Mouse (Mus musculus) spleen, postnatal 14 days (tissue): ENCODE results near the gene Ercc6l.

Experiments used
- DNase-seq, 2 experiments: peaks; one replicate each; pipeline ENCODE4 v3.0.0; 2021 to 2022; ENCODE audit warnings: low spot score in 2 of 2

Ercc6l gene

DNA sequence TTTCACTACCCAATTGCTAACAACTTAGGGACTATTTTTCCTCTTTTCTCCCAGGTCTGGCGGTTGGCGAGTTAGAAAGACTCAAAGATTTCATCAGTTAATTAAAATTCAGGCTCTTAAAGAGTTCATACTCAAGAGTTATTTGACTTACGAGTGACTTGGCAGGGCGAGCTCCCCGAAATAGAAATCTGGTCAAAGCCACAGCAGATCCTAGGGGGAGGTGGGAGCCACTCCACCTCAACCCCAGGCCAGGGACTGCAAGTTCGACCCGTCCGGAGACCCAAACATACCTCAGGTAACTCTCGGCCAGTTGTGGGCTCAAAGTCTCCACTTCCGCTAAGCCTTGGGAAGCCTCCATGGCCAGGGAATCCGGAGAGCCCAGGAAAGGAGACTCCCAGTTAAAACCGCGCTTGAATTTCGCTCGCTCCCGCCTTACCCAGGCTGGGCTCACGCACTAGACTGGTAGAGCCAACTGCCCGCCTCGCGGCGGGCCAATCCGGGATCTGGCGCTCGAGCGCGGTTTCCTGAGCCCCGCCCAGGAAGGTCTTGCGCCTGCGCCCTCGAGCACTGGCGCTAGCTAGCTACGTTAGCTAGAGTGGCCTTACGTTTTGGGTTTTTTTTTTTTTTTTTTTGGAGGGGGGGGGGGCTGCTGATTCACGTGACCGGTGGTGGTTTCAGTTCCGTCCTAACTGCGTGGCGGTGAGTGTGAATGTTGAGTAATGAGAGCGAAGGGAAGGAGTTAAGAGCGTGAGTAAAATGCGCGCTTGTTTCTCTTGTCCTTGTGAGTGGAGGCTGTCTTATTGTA lies at the start of gene Ercc6l:
TSS of gene Ercc6l (minus strand) at position 474 of the 805 bp plus-strand sequence.
- DNase-seq, result peak; percentile 80 to 84

DNA sequence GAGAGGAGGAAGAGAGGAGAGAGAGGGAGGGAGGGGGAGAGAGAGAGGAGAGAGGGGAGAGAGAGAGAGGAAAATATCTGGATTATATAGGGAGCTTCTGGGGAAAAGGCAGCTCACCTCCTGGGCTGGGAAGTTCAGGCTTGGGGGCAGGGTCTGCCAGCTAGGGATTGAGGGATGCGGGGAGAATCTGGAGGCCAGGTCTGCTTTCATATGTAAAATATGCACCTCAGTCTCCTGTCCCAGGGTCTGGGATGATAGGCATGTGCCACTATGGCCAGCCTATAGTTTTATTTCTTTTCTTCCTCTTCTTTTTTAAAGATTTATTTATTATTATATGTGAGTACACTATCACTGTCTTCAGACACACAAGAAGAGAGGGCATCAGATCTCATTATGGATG lies 33.9 kb upstream of the Ercc6l start:
- no peak for DNase-seq

DNA sequence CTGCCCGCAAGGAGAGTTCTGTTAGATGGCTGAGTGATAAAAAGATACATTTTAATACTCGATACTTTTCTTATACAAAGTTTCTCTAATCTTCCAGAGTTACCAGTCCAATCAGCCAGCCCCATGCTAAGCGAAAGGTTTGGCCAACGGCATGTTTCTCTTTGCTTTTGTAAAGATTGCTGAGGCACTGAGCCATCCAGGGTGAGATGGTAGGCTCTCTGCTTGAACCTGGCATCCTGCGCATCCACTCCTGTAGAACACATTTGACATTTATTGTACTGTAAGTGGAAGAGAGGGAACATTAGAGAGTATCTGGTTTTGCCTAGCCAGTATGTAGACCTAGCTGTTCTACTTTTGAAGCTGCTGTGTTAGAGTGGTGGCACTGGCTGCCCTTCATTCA lies 32.7 kb upstream of the Ercc6l start:
- DNase-seq, result no peak

DNA sequence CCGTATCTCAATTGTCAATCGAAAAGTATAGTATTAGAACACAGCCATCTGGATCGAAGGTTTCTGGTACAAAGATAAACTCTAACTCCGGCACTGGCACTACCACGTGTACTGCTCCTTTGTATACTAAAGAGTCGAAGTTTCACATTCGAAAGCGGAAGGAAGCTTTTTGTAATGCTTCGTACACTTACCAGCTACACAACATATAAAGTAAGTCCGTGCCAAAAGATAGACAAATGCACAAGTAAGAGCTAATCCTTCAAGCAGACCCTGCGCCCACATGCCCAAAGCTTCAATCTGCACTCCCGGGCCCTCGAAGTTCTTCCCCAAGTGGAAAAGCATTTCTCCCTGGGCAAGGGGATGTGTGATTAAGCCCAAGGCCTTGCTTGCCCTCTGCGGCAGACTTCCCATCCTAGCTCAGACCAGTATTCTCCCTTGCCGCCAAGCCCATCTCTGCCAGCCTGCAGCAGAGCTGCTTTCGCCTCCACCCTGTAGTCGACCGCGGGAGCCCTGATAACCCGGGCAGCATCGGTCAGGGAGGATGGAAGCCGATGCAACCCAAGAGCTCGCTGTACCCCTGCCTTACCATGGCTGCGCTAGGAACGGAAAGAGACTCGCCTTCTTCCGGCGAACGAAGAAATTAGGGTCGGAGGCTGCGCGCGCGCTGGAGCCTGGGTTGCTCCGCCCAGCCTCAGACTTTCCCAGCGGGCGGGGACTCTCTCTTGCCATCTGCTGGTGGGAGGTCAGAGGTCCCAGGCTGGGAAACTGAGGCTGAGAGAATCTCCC lies 32.0 kb upstream of the Ercc6l start, which contains the start of gene Rps4x:
TSS of gene Rps4x (minus strand) at position 683 of the 786 bp plus-strand sequence.
- DNase-seq, result peak; percentile 56 to 68

DNA sequence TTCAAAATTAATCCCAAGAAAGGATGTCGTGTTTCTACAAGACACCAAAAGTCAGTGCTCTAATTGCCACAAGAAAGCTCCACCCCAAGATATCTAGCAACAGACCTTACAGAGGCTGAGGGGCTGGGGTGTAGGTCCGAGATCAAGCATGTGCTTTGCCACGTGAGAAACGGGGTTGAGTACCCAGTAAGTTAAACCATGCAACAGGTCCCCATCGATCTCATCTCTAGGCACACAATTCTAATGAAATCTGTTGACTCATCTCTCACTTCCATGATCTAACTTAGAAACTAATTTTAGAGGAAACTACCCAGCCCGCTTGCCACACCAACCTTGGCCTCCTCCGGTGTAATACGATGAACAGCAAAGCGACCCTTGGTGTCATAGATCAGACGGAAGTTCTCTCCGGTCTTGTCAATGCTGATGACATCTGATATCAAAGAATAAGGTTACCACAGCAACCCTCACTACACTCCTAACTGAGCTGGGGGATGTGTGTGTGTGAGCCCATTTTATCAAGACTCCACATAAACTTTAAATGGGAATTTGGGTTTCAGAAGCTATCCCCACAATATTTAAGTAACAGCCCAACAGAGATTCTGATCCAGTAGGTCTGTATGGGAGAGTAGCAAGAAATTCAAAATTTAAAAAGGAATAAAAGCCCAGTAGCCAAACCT lies 30.3 kb upstream of the Ercc6l start:
- no peak for DNase-seq

DNA sequence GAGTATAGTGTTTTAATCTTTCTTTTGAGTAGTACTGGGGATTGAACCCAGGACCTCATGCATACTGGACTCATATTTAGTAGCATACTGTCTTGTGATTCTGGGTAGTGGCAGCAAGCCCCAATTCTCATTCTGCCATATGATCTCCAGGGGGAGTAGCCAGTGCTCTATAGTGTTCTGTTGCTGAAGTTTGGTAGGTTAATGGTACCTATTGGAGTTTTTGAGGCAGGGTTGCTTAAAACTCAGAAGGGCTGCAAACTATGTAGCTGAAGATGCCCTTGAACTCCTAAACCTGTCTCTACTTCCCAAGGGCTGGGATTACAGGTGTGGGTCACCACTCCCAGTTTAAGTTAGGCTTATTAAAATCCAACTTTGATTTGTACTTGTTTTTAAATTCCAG lies 25.7 kb upstream of the Ercc6l start:
- DNase-seq, result no peak

DNA sequence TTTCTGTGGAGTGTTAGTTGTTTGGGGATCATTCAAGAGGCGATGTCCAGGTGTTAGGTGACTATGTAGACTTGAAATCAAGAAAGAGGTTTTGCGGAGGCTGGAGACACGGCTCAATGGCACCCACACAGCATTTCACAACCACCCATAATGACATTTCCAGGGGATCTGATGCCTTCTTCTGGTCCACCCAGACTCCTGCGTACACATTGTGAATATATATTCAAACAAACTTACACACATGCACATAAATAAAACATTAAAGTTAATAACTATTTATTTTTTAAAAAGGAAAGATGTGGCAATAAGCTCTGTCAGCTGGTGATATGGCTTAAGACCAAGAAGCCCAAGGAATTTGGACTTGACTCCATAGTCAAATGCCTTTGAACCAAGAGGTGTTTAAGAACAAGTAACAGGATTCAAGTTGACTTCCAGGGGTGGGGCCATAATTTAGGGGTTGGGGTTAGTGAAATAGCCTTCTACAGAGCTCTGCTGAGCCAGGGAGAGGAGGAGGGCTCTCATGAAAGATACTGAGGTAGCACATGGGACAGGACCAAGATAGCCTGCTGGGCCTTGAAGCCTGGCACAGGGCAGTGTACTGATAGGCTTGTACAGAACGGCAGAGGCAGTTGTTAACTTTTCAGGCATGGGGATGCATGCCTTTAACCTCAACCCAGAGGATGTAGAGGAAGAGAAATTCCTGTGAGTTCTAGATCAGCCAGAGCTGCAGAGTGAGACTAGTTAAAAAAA lies 18.8 kb upstream of the Ercc6l start:
- DNase-seq, result no peak

DNA sequence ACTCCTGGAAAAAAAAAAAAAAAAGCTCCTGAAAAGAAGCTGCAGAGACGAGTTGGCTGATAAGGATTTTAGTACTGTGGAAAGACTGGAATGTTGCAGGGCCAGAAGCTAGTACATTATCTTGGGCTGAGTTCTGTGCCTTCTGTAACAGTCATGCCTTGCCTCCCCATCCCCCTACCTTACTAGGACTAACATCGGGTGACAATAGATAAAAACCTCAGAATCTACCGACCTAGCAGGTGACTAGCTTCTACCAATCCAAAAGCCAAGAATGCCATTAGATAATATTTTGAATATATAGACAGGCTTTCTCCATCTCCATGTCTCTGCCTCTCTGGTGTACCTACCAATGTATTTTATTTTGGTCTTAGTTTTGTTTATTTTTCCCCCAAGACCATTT lies 14.0 kb upstream of the Ercc6l start:
- no peak for DNase-seq

DNA sequence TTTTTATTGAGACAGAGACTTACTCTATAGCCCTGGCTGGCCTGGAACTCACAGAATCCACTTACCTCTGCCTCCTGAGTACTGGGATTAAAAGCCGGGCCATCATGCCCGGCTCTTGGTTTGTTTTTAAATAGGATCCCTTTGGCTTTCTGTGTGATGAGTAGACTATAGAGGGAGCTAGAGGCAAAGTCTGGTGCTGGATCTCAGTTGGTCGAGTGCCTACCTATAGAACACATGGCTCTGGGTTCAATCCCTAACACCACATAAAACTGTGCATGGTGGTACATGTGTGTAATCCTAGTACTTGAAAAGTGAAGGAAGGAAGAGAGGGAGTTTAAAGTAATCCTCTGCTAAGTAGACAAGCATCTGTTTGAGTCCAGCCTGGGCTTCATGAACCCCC lies 13.2 kb upstream of the Ercc6l start:
- DNase-seq, result no peak

DNA sequence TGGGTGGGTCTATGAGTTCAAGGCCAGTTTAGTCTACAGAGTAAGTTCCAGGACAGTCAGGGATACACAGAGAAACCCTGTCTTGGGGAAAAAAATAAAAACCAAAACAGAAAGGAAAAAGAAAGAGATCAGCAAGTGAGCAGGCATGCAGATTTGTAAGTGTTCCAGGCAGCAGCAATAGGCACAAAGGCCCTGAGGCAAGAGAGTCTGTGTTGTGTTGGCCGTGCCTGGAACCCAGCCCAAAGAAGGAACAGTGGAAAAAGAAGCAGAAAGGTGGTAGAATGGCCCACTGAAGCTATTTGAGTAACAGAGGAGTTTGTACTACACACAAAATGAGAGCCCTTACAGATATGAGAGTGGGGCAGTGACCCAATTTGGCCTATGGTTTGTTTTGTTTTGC lies 12.8 kb upstream of the Ercc6l start:
- no peak for DNase-seq

DNA sequence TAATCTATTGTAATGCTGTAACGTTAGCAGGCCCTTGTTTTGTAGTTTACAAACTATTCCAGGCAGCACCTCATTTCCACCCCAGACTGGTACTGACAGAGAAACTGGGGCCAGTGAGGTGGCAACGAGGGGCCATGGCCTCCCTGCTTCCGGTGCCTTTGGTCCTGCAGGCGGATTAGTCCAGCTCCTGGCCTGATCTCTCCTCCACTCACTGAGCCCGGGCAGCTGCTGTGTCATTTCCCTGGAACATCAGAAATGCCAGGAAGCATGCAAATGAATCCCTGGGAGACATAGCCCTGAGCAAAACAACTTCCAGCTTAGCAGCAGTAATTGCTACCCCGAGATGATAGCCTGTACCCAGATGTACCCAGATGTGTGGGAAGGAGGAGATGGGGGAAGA lies 10.1 kb upstream of the Ercc6l start:
- no peak for DNase-seq

DNA sequence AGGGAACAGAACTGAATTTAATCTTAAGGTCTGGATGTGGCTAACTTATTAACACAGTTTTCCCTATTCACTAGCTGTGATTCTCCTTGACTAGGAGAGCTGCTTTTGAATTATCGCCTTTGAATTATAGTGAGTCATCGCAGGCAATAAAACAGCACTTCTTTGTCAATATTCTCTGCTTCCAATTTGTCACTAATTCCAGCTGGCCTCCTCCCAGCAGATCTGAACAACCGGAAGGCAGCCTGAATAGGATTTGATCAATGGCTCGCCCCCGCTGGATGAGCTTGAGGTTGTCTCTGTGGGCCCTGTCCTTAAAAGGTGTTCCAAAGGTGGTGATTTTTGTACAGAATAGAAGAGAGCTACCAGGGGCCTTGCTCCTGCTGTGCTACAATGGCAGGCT lies 9.6 kb upstream of the Ercc6l start:
- no peak for DNase-seq

DNA sequence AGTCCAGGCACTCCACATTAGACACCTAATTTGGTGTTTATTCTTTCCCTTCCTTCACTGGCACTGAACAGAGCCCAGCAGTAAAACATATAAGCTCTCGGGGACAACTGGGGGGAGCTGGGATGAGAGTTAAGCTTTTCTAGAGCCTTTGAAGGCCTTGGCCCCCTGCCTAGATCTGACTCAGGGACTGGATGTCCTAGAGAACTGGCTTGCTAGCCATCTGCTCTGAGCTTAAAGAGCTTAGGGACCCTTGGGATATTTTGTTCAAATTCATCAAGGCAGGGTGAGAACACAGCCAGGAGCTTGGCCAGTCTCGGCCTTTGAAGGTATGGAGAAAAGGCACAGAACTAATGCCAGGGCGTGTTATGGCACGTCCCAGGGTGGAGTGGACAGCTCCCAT lies 6.6 kb upstream of the Ercc6l start:
- DNase-seq, result no peak

DNA sequence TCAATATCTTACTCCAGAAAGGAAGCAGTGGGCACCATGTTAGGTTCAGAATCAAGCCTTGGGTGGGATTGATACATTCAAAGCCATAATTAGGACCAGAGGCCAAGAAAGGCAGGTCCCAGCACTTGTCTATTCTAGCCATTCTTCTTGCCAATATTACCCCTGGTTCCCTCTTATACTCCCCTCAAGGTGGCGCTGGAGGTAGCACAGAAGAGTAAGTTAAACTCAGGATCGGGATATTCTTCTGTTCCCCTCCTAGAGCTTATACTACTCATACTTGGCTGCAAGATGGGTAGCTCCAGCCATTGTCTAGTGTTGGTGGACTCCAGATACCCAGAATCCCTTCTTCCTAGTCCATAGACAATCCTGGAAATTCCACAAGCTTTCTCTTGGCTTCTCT lies 6.2 kb upstream of the Ercc6l start:
- DNase-seq, result no peak

DNA sequence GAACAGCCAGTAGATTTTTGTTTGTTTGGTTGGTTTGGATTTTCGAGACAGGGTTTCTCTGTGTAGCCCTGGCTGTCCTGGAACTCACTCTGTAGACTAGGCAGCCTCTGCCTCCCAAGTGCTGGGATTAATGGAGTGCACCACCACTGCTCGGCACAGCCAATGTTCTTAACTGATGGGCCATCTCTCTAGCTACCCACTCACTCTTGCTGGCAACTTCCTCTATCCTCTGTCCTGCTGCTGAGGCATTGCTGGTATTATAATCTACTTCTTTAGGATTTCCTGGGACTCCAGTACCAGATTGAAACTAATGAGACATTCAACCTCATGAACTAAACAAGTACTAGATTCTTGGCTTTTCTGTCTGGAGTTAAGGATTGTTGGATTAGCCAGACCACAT lies 3.6 kb upstream of the Ercc6l start:
- DNase-seq, result no peak

DNA sequence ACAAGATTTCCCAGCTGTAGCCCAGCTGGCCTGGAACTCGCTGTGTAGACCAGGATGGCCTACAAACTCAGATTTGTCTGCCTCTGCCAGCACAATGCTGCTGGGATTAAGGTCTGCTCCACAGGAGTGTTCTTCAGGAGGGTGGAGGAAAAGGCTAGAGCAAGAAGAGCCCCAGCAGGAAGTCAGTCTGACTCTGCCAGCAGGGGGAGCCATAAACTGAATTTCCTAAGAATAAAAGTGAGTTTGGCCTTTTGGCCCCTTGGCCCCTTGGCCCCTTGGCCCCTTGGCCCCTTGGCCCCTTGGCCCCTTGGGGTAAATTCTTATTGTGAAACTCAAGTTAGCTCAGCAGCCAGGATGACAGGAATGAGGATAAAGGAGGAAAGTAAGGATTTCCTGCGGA lies 2.9 kb upstream of the Ercc6l start:
- DNase-seq, result peak; percentile 7 to 32

DNA sequence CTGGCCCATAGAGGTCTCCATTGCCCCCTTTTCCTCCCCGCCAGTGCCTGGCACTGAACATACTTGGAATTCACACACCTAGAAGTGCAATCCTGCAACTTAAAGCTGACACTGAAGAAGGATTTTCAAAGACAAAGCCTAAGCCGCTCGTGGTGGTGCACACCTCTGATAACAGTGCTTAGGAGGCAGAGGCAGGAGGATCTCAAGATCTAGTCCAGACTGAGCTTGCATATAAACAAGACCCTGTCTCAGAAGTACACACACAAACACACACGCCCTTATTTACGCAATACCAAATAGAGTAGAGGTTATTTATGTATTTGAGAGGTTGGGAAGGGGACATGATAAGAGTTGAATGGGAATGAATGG lies 516 bp upstream of the Ercc6l start:
- DNase-seq, result no peak

DNA sequence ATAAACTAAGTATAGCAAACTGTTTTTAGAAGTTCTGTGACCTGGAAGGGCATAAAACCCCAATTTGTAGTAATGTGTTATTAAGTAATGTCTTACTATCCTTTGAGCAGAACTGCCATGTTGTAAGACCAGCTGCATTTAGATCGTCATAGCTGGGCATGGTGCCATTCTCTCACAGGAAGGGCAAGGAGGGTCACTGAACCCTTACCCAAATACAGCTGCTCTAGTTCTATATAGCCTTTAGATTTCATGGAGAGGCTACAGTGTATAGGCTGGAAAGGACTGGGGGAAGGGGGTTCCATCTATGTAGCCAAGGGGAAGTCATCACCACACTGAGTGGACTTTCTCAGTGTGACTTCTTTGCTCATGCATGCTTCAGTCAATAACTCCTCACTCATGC lies 15.7 kb downstream of the Ercc6l start:
- no peak for DNase-seq

DNA sequence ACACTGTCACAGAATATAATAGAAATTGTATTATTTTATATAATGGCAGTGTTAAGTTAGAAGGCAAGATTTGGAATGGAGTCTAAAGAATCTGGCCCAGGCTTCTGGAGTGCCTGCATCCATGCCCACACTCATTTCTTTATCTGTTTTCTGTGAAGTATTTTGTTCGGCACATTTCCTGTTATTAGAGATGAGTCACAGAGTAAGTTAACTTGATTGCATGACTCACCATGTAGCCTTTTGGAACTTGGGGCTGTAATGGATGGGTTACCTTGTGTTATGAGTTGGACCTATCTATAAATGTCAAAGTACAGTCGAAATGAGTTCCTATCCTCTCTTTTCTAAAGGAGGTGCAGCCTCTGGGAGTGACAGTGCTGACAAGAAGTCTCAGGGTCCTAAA lies 35.6 kb downstream of the Ercc6l start:
- DNase-seq, result no peak

DNA sequence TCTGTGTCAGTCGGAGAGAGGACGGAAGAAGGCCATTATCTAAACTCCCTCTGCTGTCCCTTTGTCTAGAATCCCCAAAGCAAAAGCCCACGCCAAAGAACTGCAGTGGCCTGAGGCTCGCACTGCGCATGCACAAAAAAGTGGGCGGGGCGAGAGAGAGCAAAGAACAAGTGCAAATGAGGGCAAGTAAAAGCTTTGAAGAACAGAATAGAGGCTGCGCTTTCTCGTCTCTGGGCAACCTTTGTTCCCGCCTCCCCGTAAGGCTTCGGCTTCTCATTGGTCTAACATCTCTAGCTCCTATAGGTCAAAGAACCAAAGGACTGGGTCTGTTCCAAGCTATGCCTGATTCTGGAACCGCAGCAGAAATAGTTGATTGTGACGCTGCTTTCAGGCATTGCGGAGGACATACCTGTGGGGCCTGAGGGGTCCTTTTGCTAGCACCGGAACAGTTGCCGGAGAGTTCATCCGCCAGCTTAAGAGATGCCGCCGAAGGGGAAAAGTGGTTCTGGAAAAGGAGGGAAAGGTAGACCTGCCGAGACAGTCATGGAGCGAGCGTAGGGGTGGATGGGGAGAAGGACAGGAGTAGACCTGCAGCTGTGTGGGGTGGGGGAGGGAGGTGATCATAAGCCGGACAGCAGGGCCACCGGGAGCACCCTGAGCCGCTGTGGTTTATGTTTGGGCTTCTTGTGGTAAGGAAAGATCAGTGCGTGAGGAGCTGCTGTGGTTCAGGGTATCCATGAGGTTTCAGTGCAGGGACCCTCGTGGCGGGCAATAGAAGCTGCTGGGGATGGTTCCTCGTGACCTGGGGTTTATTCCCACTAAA lies 37.6 kb downstream of the Ercc6l start, which contains the start of gene Pin4:
TSS of gene Pin4 (plus strand) at position 406 of the 823 bp plus-strand sequence.
- DNase-seq, result peak; percentile 82 to 83

DNA sequence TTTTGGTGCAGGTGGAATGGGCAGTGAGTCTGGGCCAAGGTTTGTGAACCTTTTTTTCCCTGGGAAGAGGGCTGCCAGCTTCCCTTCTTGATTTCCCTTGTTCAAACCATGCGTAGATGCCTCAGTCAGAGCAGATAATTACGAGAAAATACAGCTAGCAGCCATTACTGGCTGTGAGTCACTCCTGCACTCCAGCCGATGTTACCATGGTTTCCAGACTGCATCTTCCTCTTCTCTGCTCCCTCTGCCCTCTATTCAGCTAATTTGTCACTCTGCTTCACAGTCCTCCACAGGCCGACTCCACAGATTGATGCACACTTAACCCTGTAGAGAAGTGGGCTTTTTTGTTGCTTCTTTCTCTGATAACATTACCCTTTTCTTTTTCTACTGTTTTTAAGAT lies 41.2 kb downstream of the Ercc6l start:
- DNase-seq, result no peak
